Mouse (Mus musculus) embryo, embryonic 10.5 days (tissue): ENCODE measurements around the gene Ranbp9.

Source experiments
- DNase-seq: peaks from one replicate; pipeline ENCODE4 v3.0.0-alpha.2; 2015; ENCODE audit warnings: low spot score

Gene Ranbp9

DNA sequence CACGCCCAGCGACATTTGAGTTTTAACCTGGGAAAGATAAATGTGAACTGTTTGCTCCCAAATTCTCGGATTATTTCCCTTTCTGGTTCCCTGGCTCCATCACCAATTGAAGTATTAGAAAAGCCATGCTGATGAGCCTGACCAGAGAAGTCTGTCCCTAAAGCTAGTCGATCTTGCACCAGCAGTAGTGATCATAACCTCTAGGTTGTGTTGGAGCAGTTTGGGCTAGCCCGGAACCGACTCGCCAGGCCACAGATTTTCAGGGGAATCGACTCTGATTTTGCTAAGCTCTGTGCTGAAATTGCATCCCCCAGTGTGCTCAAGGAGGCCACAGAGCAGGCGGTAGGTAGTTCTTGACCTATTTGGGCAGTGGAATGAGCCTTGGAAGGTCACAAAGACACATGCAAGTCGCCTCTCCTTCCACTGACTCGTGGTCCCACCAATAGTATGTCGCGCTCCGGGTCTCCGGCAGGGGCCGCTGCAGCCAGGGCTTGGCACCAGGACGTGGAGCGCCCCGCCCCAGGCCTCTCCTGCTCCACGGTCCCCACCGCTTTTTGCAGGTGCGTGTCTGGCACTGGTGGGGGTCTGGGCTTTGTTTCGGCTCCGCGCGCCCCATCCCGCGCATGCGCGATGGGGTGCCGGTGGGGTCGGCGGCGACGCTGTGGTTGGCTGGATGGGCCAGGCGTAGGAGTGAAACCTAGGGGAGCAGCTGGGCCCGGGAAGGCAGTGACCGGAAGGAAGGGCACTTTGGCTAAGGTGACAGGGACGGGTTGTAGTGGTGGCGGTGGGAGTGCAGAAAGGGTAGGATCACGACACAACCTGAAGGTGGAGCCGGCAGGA is 115.9 kb downstream of the Ranbp9 start, which contains the start of gene Sirt5:
Gene Sirt5 (plus strand): TSS at position 512 of the 840 bp plus-strand sequence.
- peak; percentile 94 for DNase-seq

DNA sequence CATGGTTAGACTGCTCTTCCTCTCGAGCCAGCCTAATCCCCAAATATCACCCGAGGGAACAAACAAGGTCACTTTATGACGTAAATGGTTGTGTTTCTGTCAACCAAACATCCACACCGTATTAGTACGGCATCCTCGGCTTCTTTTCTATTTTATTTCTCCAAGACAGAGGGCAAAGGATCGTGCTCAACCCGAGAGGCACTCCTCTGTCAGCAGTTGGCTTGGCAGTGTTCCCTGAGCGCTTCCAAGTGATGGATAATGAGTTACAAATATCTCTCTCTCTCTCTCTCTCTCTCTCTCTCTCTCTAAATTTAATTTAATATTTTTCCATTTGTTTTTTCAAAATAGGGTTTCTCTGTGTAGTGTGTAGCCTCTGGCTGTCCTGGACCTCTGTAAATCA is 118.7 kb downstream of the Ranbp9 start:
- no peak for DNase-seq

DNA sequence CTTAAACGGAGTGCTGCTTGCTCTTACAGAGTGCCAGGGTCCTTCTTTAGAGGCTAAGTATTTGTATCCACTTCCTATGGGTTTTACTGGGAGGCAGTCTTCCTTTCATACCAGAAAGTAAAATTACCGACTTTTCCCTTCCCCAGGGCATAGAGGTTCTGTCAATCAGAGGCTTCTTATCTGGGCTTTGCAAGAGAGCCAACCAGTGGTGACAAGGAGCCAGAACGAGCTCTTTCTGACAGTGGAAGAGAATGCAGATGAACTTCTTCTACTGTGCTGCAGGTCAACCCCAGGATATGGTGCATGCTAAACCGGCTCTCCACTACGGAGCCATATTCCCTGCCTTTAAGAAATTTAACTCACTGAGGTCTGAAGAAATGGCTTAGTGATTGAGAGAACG is 120.5 kb downstream of the Ranbp9 start:
- no peak for DNase-seq

DNA sequence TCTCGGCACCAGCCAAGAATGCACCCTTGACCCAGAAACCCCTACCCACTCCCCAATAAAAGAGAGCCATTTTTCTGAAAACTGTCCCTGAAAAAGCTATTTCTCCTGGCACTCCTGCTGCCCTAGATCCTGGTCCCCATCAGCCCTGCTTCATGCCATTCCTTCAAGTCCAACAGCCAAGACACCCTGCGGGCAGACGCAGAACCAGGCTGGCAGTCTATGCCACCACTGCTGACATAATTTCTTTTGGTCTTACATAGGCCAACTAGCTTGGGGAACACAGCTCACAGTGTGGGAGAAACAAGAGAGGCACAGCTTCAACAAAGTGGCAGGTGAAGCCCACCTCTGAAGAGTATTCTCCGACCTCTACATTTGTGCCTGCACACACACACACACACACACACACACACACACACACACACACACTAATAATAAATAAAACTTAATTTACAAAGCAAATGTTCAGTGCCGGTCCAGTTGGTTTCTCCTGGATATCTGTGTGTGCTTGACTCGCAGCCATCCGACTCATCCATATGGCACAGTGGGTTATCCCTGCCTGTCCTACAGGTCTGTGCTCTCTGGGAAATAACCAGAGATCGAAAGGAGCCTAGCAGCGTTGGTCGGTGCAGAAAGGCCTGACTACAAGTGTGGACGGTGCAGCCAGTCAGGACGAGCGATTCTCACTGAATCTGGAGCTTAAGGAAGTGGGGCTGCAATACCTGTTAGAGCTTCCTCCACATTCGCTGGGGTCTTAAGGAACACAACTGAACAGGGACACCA is 124.5 kb downstream of the Ranbp9 start:
- no peak for DNase-seq

DNA sequence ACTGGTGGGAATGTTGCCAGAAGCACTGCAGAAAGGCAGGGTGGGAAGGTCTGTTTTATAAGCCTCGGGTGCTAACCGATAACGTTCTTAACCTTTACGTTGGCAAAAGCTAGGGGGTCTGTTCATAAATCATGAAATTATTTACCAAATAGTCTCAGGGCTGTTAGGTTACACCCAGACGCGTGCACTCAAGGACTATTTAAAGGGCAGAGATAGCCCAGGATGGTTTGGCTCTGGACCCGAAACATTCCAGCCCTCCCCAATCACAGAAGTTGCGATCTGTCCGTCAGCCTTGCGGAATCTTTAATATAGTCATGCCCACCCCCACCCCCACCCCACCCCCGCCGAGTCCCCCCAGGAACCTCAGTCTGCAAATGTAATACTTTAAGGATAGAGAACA is 126.7 kb downstream of the Ranbp9 start:
- no peak for DNase-seq

DNA sequence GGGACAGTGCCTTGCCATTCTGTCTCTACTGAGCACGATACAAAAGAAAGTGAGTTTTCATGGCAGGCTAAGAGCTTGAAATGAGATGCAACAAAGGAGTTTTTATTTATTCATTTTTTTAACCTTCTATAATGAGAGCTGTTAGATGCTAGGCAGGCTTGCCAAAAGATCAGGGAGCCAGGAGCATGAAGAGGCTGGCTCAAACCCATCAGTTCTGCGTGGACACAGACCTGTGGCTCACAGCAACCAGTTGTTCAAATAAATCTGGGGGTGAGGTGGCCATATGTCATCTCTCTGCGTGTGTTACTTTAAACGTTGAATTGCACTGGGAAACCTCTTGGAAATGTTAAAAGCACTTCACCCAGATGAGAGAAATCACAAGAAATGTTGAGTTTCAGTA is 127.7 kb downstream of the Ranbp9 start:
- DNase-seq = no peak
